Mouse (Mus musculus): ENCODE measurements around the gene Mars.

The Mars gene

DNA sequence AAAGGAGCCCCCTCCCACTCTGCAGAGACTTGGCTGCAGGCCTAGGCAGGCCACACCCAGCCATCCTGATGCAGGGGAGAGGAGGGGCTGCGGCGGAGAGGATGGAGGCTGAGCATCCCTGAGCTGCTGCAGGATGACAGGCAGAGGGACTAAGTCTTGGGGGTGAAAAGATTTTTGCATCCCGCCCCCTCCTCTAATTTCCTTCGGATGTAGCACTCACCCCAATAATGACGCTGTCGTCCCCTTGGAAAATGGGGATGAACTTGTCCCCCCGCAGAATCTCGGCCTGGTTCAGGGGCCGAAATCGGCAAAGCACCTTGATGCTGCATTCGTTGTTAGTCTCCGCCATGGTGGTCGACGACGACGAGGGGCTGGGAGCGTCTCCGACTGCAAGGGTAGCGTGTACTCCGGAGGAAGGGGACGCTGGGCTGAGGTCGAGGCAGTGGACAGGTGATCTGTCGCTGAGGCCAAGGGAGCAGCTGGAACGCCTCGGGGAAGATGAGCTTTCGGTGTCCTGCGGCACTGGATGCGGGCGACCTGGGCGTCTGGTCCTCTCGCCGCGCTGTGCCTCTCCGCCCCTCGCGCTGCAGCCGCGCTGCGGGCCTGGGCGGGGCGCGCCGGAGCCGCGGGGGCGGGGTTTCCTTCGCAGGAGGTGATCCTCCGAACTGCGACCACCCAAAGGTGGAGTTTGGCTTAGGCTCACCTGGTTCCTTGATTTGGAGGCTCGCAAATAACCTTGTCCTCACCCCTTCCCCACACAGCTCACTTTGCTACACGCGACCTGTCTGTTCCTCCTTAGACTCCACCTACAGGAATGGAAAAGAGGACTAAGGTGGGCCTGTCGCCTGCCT is 48.8 kb downstream of the Mars start, which contains the start of gene Kif5a:
Kif5a (minus strand) TSS at position 801 of the 851 bp plus-strand sequence.
- DNase-seq (ENCODE audit: low read depth, low spot score), result no peak

DNA sequence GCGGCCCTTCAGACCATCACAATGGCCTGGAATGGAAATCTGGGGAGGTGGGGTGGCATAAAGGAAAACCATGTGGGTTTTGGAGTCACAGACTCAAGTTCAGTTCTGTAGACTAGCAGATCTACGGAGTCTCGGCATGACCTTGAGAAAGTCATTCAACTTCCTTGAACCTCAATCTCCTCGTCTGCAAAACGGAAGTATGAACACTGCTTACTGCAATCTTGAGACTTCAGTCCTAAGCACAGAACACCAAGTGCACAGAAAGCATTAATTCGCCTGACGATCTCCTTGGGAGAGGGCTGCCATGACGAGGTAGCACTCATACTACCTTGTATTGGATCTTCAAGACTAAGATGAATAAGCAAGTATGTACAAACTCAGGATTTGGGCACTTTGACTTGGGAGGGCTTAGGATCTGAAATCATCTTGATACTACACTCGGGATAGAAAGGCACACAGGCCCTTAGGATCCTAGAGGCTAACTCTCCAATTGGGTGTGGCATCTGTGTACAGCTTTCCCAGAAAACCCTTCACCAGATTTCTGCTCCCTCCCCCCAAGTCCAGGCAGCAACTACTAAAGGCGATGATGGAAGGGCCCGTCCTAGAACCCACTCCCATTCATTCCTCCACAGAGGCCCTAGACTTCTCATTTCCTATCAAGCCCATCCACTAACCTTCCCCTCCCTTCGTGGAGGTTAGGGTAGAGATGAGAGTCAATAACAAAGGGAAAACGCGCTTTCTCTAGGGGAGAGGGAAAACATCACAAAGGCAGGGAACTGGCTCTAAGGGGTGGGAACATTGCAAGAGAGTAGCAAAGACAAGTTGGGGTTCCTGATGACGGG is 49.7 kb downstream of the Mars start:
- DNase-seq (ENCODE audit: low read depth, low spot score), result no peak

DNA sequence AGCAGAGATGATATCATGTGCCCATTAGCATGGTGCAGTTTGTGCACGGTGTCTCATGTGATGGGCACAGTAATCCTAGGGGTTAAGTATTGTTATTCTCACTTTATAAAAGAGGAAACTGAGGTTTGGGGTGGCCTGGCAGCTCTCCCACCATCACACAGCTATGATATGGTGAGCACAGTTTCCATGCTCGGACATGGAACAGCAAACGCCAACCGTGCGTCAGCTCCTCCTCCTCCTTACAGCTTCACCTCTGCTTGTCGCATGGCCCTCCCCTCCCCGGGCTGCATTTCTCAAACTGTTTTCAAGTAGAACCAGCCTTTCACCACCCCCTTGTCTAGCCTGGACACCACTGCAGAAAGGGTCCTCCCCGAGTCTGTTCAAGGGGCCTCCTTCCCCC is 53.1 kb downstream of the Mars start:
- DNase-seq (ENCODE audit: low read depth, low spot score), result no peak

DNA sequence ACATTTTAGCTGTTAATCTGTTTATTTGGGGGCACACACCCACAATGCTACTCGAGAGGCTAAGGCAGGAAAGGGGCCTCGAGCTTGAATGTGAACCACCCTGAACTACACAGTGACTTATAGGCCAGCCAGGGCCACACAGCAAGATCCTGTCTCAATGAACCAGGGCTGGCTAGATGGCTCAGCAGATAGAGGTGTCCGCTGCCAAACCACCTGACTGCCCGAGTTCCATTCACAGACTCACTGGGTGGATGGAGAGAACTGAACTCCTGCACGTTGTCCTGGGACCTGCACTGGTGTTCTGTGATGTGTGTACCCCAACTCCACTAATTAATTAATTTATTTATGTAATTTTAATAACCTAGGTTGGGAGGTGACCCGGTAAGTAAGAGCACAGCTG is 53.8 kb downstream of the Mars start:
- no peak for DNase-seq (ENCODE audit: low read depth, low spot score)

DNA sequence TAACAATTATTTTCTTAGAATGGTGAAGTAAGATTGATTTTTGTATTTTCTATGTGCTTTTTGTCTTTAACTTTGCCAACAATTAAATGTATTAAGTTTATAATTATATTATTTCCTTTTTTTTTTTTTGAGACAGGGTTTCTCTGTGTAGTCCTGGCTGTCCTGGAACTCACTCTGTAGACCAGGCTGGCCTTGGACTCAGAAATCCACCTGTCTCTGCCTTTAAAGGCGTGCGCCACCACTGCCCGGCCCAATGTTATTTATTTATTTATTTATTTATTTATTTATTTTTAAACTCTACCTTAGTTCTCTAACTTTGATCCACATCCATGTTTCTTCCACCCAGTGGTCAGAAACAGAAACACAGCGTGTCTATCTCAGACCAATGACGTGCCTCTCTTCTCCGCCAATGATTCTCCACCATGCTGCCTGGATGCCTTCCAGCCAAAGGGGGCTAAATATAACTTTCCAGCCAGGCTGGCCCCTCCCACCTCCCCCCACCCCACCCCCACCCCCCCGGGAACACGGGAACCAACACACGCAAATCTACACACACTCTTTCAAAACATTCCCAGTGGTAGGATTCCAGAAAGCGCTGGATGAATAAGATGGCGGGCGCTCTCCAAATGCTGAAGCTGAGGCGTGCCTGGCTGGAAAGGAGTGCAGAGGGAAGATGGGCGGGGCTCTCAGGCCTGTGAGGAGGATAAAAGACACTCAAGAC is 55.8 kb downstream of the Mars start:
- DNase-seq (ENCODE audit: low read depth, low spot score), result no peak

DNA sequence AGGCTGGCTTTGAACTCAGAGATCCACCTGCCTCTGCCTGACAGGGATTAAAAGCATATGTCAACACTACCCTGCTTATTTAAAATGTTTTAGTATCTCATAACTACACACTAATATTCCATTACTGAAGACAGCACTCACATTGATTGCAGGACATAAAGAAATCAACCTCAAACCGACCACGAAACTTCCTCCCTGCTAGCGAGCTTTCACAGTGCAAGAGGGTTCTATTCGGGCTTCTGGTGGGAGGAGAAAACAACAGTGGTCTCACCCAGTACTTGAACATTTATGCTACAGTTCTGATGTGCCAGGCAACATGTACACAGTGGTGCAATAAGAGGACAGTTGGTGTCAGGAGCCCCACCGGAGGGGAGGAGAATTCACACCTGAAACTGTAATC is 60.8 kb downstream of the Mars start:
- no peak for DNase-seq (ENCODE audit: low read depth, low spot score)

All from c-Kit-negative CD71-positive TER-119-positive erythroid progenitor cells, embryonic 14.5 days (primary cell).